Comparison of ENCODE assay signal across 12 mouse cellular contexts in genomic region chr9:118674277-118674676, GRCm38 (mm10).
DNase-seq lines count a peak whose midpoint lies in the region; ATAC-seq and TF ChIP-seq lines count a peak whose summit lies in the region.
"Had no signal": no experiment of that assay in that cellular context is flagged by ENCODE, and none has a peak within 500 bp of the region (broad histone marks: within the 10 kb centered on the region; RNA-seq: fewer than 3 reads in every experiment).

No protein-coding gene starts in this region.

- no peak for TF ChIP-seq CTCF in lung, embryonic 14.5 days (IDR thresholded peaks at IDR 0.05; ENCODE audit: low read depth)

- WGBS in lung, embryonic 14.5 days = 49% methylated on average over 12 of the region's 12 CpGs

- ATAC-seq in lung, embryonic 14.5 days (ENCODE audit: insufficient read depth) = no peak
- peak; percentile 64 for ATAC-seq in common myeloid progenitor, adult 5-6 weeks (replicated peaks; ENCODE audit: low read depth, poor library complexity, severe bottlenecking)
- ATAC-seq in hematopoietic stem cell, adult 5-6 weeks (replicated peaks in 1 of 2; ENCODE audit: insufficient read depth in 1 of 2, low FRiP score in 2 of 2, low TSS enrichment in 1 of 2, low read depth in 1 of 2, poor library complexity in 2 of 2, severe bottlenecking in 2 of 2) = peak; percentile 37 to 51; a peak in 3 of 4 replicates
- peak; percentile 74 for ATAC-seq in megakaryocyte, adult 5-6 weeks (ENCODE audit: poor library complexity, severe bottlenecking)
- ATAC-seq: forebrain, embryonic 13.5 days had no signal

- H3K4me2 ChIP-seq in lung, embryonic 14.5 days = no peak overlapping the region
- H3K4me2 ChIP-seq: forebrain, embryonic 13.5 days; hindbrain, embryonic 15.5 days had no signal

- DNase-seq in lung, embryonic 14.5 days = no peak
- DNase-seq in lung, postnatal 36 days = no peak
- no peak for DNase-seq in gastrocnemius, postnatal 14 days
- no peak for DNase-seq in thymus, postnatal 25 days
- DNase-seq in layer of hippocampus, postnatal 36 days = no peak
- DNase-seq: adrenal gland, postnatal 36 days; thymus, postnatal 36 days had no signal

- peaks cover 26% of the 10 kb centered on the region for H3K36me3 ChIP-seq in lung, embryonic 14.5 days (ENCODE audit: insufficient read depth)
- H3K36me3 ChIP-seq: hindbrain, embryonic 15.5 days had no signal

- H3K4me3 ChIP-seq in lung, embryonic 14.5 days (ENCODE audit: low read depth, low read length) = no peak overlapping the region
- H3K4me3 ChIP-seq: forebrain, embryonic 13.5 days; hindbrain, embryonic 15.5 days had no signal

- no peaks in the 10 kb centered on the region for H3K27me3 ChIP-seq in lung, embryonic 14.5 days (ENCODE audit: insufficient read depth, low read length)
- H3K27me3 ChIP-seq: forebrain, embryonic 13.5 days; hindbrain, embryonic 15.5 days had no signal

- H3K4me1 ChIP-seq in lung, embryonic 14.5 days (ENCODE audit: insufficient read depth) = peaks cover 17% of the 10 kb centered on the region; the same call in 1 of the 2 replicates

- intact Hi-C loops in gastrocnemius, postnatal 14 days (cut with DNase I; ENCODE audit: low total_unique reads) = no loop called here

- H3K27ac ChIP-seq in lung, embryonic 14.5 days (ENCODE audit: low read depth) = peak overlapping the region; percentile 43; the same call in 1 of the 2 replicates
- H3K27ac ChIP-seq: forebrain, embryonic 13.5 days; hindbrain, embryonic 15.5 days had no signal

- H3K9me3 ChIP-seq in lung, embryonic 14.5 days (ENCODE audit: low read depth, low read length) = no peaks in the 10 kb centered on the region; the same call in 1 of the 2 replicates
- H3K9me3 ChIP-seq: forebrain, embryonic 13.5 days; hindbrain, embryonic 15.5 days had no signal

- H3K9ac ChIP-seq in lung, embryonic 14.5 days = no peak overlapping the region
- H3K9ac ChIP-seq: forebrain, embryonic 13.5 days; hindbrain, embryonic 15.5 days had no signal
